Mouse (Mus musculus) embryonic facial prominence, embryonic 12.5 days (tissue): ENCODE measurements at regions not wholly inside any gene's neighbourhood (a gene's known extent, or its start where the extent isn't known, plus 50 kb on each side); places are given as distances from the start of the nearest gene placed in this dataset.
A peak's percentile ranks its signal among the peaks of the same experiment; 100 is the strongest.

Experiments used
- ATAC-seq: fragments of 200-750 bp; cut with Nextera tagmentation; 2 replicates; pipeline ENCODE4 v1.8.0; 2017; ENCODE audit not compliant: insufficient number of reproducible peaks, insufficient read depth, low FRiP score, low TSS enrichment
- H3K27ac ChIP-seq: fragments of 300-500 bp; sonication (generic); 2 replicates; pipeline ENCODE4 v1.5.1; 2016; ENCODE audit warnings: mild to moderate bottlenecking
- H3K27me3 ChIP-seq: fragments of 300-500 bp; sonication (generic); 2 replicates; pipeline ENCODE4 v1.6.1; 2016; ENCODE audit warnings: mild to moderate bottlenecking, moderate library complexity
- H3K36me3 ChIP-seq: fragments of 300-500 bp; sonication (generic); 2 replicates; pipeline ENCODE4 v1.6.1; 2016; ENCODE audit warnings: mild to moderate bottlenecking
- H3K4me1 ChIP-seq: fragments of 300-500 bp; sonication (generic); 2 replicates; pipeline ENCODE4 v1.6.1; 2016
- H3K4me2 ChIP-seq: fragments of 300-500 bp; sonication (generic); replicated peaks from 2 replicates; pipeline ENCODE4 v1.6.1; 2016; ENCODE audit warnings: mild to moderate bottlenecking, moderate library complexity
- H3K4me3 ChIP-seq: fragments of 300-500 bp; sonication (generic); 2 replicates; pipeline ENCODE4 v1.5.1; 2016; ENCODE audit warnings: mild to moderate bottlenecking
- H3K9ac ChIP-seq: fragments of 300-500 bp; sonication (generic); 2 replicates; pipeline ENCODE4 v1.6.1; 2016; ENCODE audit warnings: mild to moderate bottlenecking, moderate library complexity
- H3K9me3 ChIP-seq: fragments of 300-500 bp; sonication (generic); 2 replicates; pipeline ENCODE4 v1.6.1; 2016; ENCODE audit warnings: mild to moderate bottlenecking, moderate library complexity
- WGBS: fragments of 180-500 bp; shearing (Covaris S2); methylation state at CpG from one replicate; pipeline ENCODE4 v1.1.7; 2016; 5-methylcytosine and 5-hydroxymethylcytosine counted together

DNA sequence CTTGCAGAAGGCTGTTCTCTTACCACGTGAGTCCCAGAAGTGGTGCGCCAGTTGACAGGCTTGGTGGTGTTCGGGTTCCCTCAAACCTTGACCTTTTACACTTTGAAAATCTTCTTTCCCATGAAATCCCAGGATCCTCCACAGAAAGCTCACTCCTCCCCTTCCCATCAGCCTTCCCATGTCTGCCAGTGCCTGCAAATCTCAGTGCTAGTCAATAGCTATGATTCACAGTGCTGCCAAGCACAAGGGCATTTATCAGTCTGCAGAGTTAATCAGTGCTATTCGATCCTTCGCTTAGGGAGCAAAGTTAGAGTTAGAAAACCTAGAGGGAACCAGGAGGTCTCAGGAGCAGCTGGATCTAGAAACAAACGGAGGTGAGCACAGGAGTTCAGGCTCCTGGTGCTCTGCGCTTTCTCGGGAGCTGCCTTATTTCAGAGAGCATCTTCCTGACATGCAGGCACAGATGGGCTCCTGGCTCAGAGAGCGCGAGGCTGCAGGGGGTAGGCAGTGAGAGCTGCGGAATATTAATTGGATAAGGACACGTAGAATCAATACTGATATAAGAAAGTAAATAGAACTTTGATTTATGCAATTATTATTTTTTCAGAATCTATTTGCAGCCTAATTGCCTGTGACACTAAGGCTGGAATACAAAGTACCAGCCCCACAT is 190.0 kb upstream of the Tgfbr2 start:
- Histone ChIP-seq H3K36me3 (no peaks in the 10 kb centered on the region), H3K27me3 (no peaks in the 10 kb centered on the region), H3K4me2 (no peak overlapping the region), H3K4me1 (peaks cover 13% of the 10 kb centered on the region; the same call in 1 of the 2 replicates), H3K9ac (no peak overlapping the region), H3K4me3 (no peak overlapping the region), H3K27ac (no peak overlapping the region), H3K9me3 (peaks cover 7% of the 10 kb centered on the region; the same call in 1 of the 2 replicates)
- WGBS = 71% methylated on average over 12 of the region's 12 CpGs
- no peak for ATAC-seq

DNA sequence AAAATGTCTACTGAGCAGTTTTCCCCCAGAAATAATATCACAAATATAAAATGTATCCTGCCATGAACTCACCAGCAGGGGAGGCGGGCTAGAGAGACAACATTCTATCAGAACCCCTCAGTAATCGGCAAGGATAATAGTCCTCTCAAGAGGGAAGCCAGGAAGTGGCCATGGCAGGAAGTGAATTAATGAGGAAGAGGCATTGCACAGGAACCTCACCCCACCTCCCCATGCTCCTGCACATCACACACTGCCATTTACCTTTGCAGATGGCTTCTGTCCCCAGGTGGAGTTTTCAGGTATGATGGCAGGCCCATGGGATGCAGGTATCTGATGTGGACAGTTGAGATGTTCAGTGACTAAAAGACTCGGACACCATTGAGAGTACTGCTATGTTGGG is 185.9 kb upstream of the Tgfbr2 start:
- no peaks in the 10 kb centered on the region for H3K36me3 ChIP-seq
- 79% methylated on average over 3 of the region's 3 CpGs for WGBS

DNA sequence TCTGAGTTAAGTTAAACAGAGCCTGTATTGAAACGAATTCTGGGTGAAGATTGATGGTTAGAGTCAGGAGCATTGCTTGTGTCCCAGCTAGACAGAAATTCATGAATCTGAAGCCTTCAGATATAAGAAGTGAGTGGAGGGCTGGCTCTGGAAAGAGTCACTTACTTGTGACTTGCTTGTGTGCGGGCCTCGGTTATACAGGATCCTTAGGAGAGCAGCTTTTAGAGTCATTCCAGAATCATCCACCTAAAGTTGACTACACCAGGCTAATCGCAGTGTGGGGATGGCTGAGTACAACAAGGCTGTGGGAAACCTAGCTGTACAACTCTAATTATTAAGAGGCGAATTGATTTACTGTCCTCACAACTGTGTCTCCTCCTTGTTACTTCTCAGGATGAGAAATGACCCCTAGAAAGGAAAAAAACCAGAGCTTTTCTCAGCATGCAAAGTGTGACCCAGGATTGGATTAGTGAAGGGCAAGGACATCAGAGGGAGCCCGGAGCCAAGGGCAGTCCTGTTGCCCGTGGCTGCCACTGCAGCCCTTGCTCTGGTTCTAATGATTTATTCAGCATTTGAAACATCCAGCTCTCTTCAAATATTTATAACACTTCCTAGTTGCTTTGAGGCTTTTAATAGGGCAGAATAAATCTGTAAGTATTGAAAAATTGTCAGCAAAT is 179.0 kb upstream of the Tgfbr2 start:
- H3K27me3 ChIP-seq = no peaks in the 10 kb centered on the region
- no peak overlapping the region for H3K4me3 ChIP-seq

More for the DNA sequence above, 185.9 kb upstream of the Tgfbr2 start:
- H3K4me2 ChIP-seq = no peak overlapping the region
- no peaks in the 10 kb centered on the region for H3K27me3 ChIP-seq
- H3K9ac ChIP-seq = no peak overlapping the region
- no peak for ATAC-seq
- H3K4me1 ChIP-seq = peaks cover 4% of the 10 kb centered on the region; the same call in 1 of the 2 replicates
- H3K9me3 ChIP-seq = peaks cover 7% of the 10 kb centered on the region; the same call in 1 of the 2 replicates
- H3K4me3 ChIP-seq = no peak overlapping the region
- no peak overlapping the region for H3K27ac ChIP-seq

DNA sequence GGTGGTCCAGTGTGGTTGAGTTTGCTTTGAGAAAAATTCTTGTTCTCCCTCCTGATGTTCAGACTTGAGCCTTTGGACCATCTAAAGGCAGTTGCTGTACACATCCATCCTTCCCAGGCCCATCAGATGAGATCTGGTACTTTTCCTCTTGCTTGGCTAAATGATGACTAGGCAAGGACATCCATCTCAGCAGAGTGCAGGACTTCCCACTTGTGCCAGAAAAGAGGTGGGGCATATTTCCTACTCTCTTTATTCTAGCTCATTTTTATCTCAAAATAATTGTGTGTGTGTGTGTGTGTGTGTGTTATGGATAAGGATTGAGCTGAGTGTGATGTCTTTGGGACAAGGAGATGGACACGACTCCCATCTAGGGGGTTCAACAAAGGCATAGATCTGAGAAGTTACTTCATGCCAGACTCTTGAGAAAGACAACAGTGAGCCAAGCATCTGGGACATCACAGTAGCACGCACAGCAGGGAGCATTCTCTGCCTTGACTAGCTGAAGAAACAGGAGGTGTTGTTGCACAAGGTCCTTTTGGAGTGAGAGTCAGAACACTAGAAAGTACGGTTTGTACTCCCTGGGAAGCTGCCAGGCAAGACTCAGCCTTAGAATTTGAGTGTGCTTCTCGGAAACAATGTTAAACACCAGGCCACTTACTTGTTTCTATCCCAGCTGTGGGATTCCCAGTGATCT is 177.8 kb upstream of the Tgfbr2 start:
- Histone ChIP-seq H3K27me3 (no peaks in the 10 kb centered on the region), H3K4me2 (no peak overlapping the region), H3K4me3 (no peak overlapping the region), H3K27ac (no peak overlapping the region), H3K4me1 (no peaks in the 10 kb centered on the region), H3K36me3 (no peaks in the 10 kb centered on the region), H3K9ac (no peak overlapping the region), H3K9me3 (no peaks in the 10 kb centered on the region)
- WGBS = 84% methylated on average over 4 of the region's 4 CpGs
- no peak for ATAC-seq

More for the DNA sequence above, 179.0 kb upstream of the Tgfbr2 start:
- no peaks in the 10 kb centered on the region for H3K36me3 ChIP-seq
- H3K4me2 ChIP-seq = no peak overlapping the region
- no peaks in the 10 kb centered on the region for H3K4me1 ChIP-seq
- H3K9me3 ChIP-seq = no peaks in the 10 kb centered on the region
- no peak overlapping the region for H3K27ac ChIP-seq
- ATAC-seq = no peak
- 82% methylated on average over 7 of the region's 7 CpGs for WGBS
- H3K9ac ChIP-seq = no peak overlapping the region

- H3K36me3 ChIP-seq = no peaks in the 10 kb centered on the region
- H3K4me3 ChIP-seq = no peak overlapping the region
- WGBS = 62% methylated on average over 10 of the region's 10 CpGs
- H3K9ac ChIP-seq = no peak overlapping the region
- no peaks in the 10 kb centered on the region for H3K4me1 ChIP-seq
- no peaks in the 10 kb centered on the region for H3K27me3 ChIP-seq
- peak overlapping the region; percentile 42; the same call in 1 of the 2 replicates for H3K27ac ChIP-seq
- no peak overlapping the region for H3K4me2 ChIP-seq
- H3K9me3 ChIP-seq = no peaks in the 10 kb centered on the region
- no peak for ATAC-seq
Observed at GRCm38 (mm10) chr9:116350804-116351547, 175.8 kb upstream of the Tgfbr2 start.

GRCm38 (mm10) chr9:116347021-116347420 is 171.9 kb upstream of the Tgfbr2 start:
- no peaks in the 10 kb centered on the region for H3K36me3 ChIP-seq
- no peak overlapping the region for H3K4me3 ChIP-seq
- H3K9me3 ChIP-seq = no peaks in the 10 kb centered on the region
- no peak overlapping the region for H3K27ac ChIP-seq
- WGBS = 92% methylated on average over 8 of the region's 8 CpGs
- no peak overlapping the region for H3K4me2 ChIP-seq
- H3K9ac ChIP-seq = no peak overlapping the region
- no peaks in the 10 kb centered on the region for H3K4me1 ChIP-seq
- no peak for ATAC-seq
- H3K27me3 ChIP-seq = no peaks in the 10 kb centered on the region

DNA sequence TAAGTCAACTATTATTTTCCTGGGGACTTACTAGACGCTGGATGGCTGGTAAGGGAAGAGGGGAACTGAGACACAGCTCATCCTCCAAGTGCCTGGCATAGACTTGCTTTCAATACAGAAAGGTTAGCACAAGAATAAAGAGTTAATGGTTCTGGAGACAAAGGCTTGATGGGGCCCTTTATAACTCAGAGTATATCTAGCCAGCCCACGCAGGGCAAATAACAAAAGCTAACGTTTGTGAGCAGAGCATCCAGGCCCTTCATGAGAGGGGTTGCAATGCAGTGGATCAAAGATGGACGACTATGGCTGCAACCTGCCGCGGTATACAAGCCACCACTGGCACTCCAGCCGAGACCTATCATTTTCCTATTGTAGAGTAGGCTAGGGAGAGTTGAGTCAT is 171.3 kb upstream of the Tgfbr2 start:
- WGBS = 88% methylated on average over 7 of the region's 7 CpGs
- H3K9me3 ChIP-seq = no peaks in the 10 kb centered on the region
- H3K9ac ChIP-seq = no peak overlapping the region
- no peaks in the 10 kb centered on the region for H3K4me1 ChIP-seq
- H3K27ac ChIP-seq = no peak overlapping the region
- no peak overlapping the region for H3K4me2 ChIP-seq
- ATAC-seq = no peak
- H3K36me3 ChIP-seq = no peaks in the 10 kb centered on the region
- H3K27me3 ChIP-seq = no peaks in the 10 kb centered on the region
- no peak overlapping the region for H3K4me3 ChIP-seq

GRCm38 (mm10) chr9:116343086-116343481 is 167.9 kb upstream of the Tgfbr2 start:
- 90% methylated on average over 3 of the region's 3 CpGs for WGBS
- no peak for ATAC-seq
- Histone ChIP-seq H3K9ac (no peak overlapping the region), H3K4me1 (no peaks in the 10 kb centered on the region), H3K27me3 (no peaks in the 10 kb centered on the region), H3K9me3 (no peaks in the 10 kb centered on the region), H3K36me3 (no peaks in the 10 kb centered on the region), H3K4me3 (no peak overlapping the region), H3K4me2 (no peak overlapping the region), H3K27ac (no peak overlapping the region)

DNA sequence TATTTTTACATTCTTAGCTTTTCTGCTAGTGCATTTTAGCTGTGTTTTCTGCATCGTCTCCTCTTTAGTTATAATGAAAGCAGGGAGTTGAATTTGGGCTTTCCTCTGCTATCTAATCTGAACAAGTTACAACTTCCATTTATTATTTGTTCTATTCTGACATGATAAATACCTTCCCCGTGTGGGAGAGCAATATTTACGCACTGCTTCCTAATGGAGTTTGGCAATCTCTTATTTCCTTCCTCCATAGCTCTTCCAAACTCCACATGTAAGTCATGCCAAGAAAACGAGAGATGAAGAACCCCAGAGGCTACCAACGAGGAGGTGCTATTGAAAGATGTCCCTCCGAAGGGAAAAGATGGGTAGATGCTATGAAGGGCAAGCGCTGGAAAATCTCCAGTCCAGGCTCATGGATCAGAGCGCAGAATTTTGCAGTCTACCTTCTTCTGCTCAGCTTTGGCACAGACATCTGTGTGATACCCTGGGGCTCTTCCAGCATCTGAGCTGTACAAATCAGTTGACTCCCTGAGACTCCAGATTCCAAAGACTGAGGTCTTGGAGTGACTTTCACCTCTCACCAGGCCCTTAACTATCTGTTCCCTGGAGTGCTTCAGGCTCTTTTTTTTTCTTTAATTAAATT is 167.4 kb upstream of the Tgfbr2 start:
- ATAC-seq = no peak
- no peak overlapping the region for H3K4me3 ChIP-seq
- H3K27ac ChIP-seq = no peak overlapping the region
- H3K9me3 ChIP-seq = no peaks in the 10 kb centered on the region
- H3K36me3 ChIP-seq = no peaks in the 10 kb centered on the region
- H3K4me1 ChIP-seq = no peaks in the 10 kb centered on the region
- no peak overlapping the region for H3K9ac ChIP-seq
- no peak overlapping the region for H3K4me2 ChIP-seq
- 87% methylated on average over 8 of the region's 8 CpGs for WGBS
- H3K27me3 ChIP-seq = no peaks in the 10 kb centered on the region

DNA sequence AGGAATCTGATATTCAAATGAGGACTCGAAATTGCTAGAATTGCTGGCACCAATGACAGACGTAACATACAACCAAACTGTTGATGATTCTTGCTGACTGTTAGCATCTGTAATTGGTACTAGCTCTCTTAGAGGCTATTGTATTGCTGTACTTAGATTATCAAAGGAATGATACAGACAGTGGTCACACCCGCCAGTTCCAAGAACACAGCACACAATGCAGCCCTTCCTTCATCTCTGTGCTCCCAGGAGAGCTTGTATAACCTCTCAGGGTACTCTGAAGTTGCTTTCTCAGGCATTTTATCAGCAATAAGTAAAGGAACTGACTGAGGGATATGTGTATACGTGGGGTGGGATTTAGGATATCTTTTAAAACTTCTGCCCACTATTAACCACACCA is 166.8 kb upstream of the Tgfbr2 start:
- Histone ChIP-seq H3K9ac (no peak overlapping the region), H3K36me3 (no peaks in the 10 kb centered on the region), H3K27me3 (no peaks in the 10 kb centered on the region), H3K9me3 (no peaks in the 10 kb centered on the region), H3K4me3 (no peak overlapping the region), H3K27ac (no peak overlapping the region), H3K4me2 (no peak overlapping the region), H3K4me1 (no peaks in the 10 kb centered on the region)
- no peak for ATAC-seq
- 77% methylated on average over 4 of the region's 4 CpGs for WGBS

- H3K4me3 ChIP-seq = no peak overlapping the region
- H3K4me2 ChIP-seq = no peak overlapping the region
- H3K9ac ChIP-seq = no peak overlapping the region
- H3K4me1 ChIP-seq = no peaks in the 10 kb centered on the region
- no peaks in the 10 kb centered on the region for H3K36me3 ChIP-seq
- no peaks in the 10 kb centered on the region for H3K9me3 ChIP-seq
- no peaks in the 10 kb centered on the region for H3K27me3 ChIP-seq
- no peak overlapping the region for H3K27ac ChIP-seq
- no peak for ATAC-seq
Observed at GRCm38 (mm10) chr9:116340952-116341351, 165.8 kb upstream of the Tgfbr2 start.
